Mouse (Mus musculus) embryonic fibroblast, embryonic 13.5 days (primary cell): ENCODE results near the gene Stx16.

Experiments used
- CTCF ChIP-seq: IDR thresholded peaks from 2 replicates; pipeline ENCODE4 v1.5.1; 2011; ENCODE audit warnings: mild to moderate bottlenecking, control low read depth, low read length, moderate library complexity, borderline replicate concordance; ENCODE audit not compliant: insufficient read depth
- POLR2A ChIP-seq: IDR thresholded peaks from 2 replicates; pipeline ENCODE4 v1.6.1; 2011; ENCODE audit warnings: low read depth, mild to moderate bottlenecking, control low read depth, low read length, moderate library complexity

DNA sequence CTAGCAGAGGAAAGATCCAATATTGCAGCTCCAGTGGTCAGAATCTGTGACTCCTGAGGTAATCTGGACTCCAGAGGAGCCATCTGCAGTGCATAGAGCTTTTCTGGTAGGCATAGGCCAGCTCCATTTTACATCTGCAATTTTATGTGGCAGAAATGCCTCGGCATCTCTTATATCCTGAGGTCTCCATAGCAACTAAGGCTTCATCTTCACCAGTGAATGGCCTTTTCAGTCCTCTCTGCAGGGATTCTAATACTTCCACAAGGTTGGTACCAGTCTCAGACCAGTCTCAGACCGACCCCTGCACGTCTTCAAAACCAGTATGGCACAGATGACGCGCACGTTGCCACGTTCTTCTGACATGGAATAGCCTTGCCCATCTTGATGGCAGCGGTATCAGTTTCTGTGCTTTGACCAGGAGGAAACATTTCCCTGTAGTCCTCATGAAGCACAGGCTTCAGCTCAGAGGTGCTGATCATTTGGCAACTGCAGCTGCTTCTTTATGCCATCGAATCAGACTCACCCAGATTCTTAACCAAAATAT lies 42.8 kb upstream of the Stx16 start:
- no peak for TF ChIP-seq POLR2A
- TF ChIP-seq CTCF = no peak
